Mouse (Mus musculus) olfactory bulb, adult 2 months (tissue): ENCODE measurements around the gene Tnnt3. TPM values are rescaled to one million over a fixed set of nuclear protein-coding genes. Genes with fewer than 3 reads are reported as not detected.

Experiments
- H3K27ac ChIP-seq: fragments of 200-500 bp; 2 replicates; pipeline ENCODE4 v1.5.1; 2012; ENCODE audit warnings: low read depth, low read length; ENCODE audit not compliant: insufficient read depth
- H3K4me1 ChIP-seq: fragments of 200-500 bp; 2 replicates; pipeline ENCODE4 v1.6.1; 2012; ENCODE audit warnings: low read length; ENCODE audit not compliant: control insufficient read depth, insufficient read depth
- H3K4me3 ChIP-seq: fragments of 200-500 bp; 2 replicates; pipeline ENCODE4 v1.5.1; 2012; ENCODE audit warnings: mild to moderate bottlenecking, low read depth, low read length, moderate library complexity; ENCODE audit not compliant: insufficient read depth
- CTCF ChIP-seq: fragments of 200-500 bp; IDR thresholded peaks from 2 replicates; pipeline ENCODE4 v1.5.1; 2012; ENCODE audit warnings: low read depth, mild to moderate bottlenecking, low read length, moderate library complexity; ENCODE audit not compliant: insufficient read depth
- POLR2A ChIP-seq: fragments of 200-500 bp; IDR thresholded peaks from 2 replicates; pipeline ENCODE4 v1.6.1; 2012; ENCODE audit warnings: mild to moderate bottlenecking, low read depth, low read length, moderate library complexity; ENCODE audit not compliant: insufficient read depth
- WGBS: fragments of 180-500 bp; shearing (Covaris S2); methylation state at CpG from one replicate; pipeline ENCODE4 v1.1.7; 2018; 5-methylcytosine and 5-hydroxymethylcytosine counted together
- polyA plus RNA-seq: library from polyadenylated mRNA; stranded (reverse); fragments of >200 nt; gene quantifications from 2 replicates; pipeline ENCODE4 v1.2.4, GENCODE M21; 2012; ENCODE audit warnings: low replicate concordance; ENCODE audit not compliant: missing spikeins, insufficient read depth, insufficient read length

The Tnnt3 gene
- polyA plus RNA-seq, 1 experiment: not detected

GRCm38 (mm10) chr7:142510021-142510777, 11.6 kb downstream of the Tnnt3 start:
- Histone ChIP-seq H3K4me1 (0 out of 2 replicates have a peak, but pooled peaks cover 2% of the 10 kb centered on the region), H3K27ac (no peak overlapping the region), H3K4me3 (no peak overlapping the region)
- 39% methylated on average over 12 of the region's 12 CpGs for WGBS
- no peak for TF ChIP-seq POLR2A
- no peak for TF ChIP-seq CTCF

DNA sequence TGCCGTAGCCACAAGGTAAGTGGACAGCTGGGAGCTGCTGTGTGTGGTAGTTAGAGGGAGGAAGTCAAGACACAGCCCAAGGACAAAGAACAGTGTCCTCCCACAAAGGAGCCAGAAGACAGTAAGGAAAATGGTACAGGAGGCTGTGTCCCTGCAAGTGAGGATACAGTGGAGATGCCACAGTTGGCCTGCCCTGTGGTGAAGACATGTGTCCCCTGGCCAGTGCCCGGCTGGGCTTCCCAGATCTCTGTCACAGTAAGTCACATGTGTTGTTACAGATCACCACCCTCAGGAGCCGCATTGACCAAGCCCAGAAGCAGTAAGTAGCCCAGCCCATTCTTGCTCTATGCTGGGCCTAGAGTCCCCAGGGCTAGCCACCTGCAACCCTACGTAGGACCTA, 15.4 kb downstream of the Tnnt3 start:
- no peak overlapping the region for H3K27ac ChIP-seq
- 92% methylated on average over 4 of the region's 4 CpGs for WGBS
- 0 out of 2 replicates have a peak, but pooled peaks cover 2% of the 10 kb centered on the region for H3K4me1 ChIP-seq
- no peak for TF ChIP-seq POLR2A
- TF ChIP-seq CTCF: no peak
- no peak overlapping the region for H3K4me3 ChIP-seq

GRCm38 (mm10) chr7:142516221-142516978, 17.8 kb downstream of the Tnnt3 start:
- TF ChIP-seq POLR2A: no peak
- Histone ChIP-seq H3K4me3 (no peak overlapping the region), H3K4me1 (no peaks in the 10 kb centered on the region), H3K27ac (no peak overlapping the region)
- 41% methylated on average over 21 of the region's 21 CpGs for WGBS

- TF ChIP-seq CTCF (no peak), POLR2A (no peak)
- H3K4me1 ChIP-seq: no peaks in the 10 kb centered on the region
- no peak overlapping the region for H3K4me3 ChIP-seq
- no peak overlapping the region for H3K27ac ChIP-seq
- WGBS: 90% methylated on average over 3 of the region's 3 CpGs
Measured at GRCm38 (mm10) chr7:142517531-142517930, 18.9 kb downstream of the Tnnt3 start.

DNA sequence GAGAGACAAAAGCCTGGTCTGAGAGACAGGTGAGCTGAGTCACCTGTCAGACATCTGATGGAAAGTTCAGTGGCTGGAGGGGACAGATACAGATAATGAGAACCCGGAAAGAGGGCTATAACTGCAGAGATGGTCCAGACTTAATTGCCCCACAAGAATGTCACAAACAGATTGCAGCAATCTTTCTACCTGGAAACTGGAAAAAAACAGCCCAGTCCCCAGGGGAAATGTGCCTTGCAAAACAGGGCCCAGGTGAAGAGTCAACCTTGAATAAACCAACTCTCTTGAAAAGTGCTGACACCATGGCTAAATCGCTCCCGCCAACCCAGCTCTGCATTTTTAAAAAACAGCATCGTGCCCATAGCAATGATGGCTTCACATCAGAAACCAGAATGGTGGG, 21.7 kb downstream of the Tnnt3 start:
- WGBS: 89% methylated on average over 4 of the region's 4 CpGs
- no peaks in the 10 kb centered on the region for H3K4me1 ChIP-seq
- no peak overlapping the region for H3K4me3 ChIP-seq
- TF ChIP-seq POLR2A (no peak), CTCF (no peak)
- no peak overlapping the region for H3K27ac ChIP-seq

DNA sequence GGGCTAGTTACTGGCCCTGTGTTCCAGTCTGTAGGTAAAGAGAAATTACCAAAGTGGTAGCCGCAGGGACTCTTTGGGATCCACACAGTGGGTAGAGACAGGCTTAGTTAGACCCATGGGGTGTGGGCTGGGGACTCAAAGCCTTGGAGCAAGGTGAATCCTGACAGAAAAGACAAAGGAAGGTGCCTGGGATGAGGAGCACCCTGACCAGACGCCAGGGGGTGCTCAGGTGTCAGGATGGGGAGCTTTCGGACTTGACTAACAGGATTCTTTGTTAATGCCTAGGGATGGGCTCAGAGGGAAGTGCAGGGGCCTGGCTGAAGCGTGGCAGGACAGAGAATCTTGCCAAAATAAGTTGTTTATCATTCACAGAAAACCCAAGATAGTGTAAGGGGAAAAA, 23.7 kb downstream of the Tnnt3 start:
- Histone ChIP-seq H3K27ac (no peak overlapping the region), H3K4me3 (no peak overlapping the region), H3K4me1 (0 out of 2 replicates have a peak, but pooled peaks cover 3% of the 10 kb centered on the region)
- 56% methylated on average over 4 of the region's 4 CpGs for WGBS
- TF ChIP-seq POLR2A: no peak
- TF ChIP-seq CTCF: no peak

- Histone ChIP-seq H3K4me3 (no peak overlapping the region), H3K4me1 (0 out of 2 replicates have a peak, but pooled peaks cover 3% of the 10 kb centered on the region), H3K27ac (no peak overlapping the region)
- TF ChIP-seq CTCF (no peak), POLR2A (no peak)
- 79% methylated on average over 17 of the region's 17 CpGs for WGBS
Measured at GRCm38 (mm10) chr7:142523200-142523990, 24.8 kb downstream of the Tnnt3 start.

DNA sequence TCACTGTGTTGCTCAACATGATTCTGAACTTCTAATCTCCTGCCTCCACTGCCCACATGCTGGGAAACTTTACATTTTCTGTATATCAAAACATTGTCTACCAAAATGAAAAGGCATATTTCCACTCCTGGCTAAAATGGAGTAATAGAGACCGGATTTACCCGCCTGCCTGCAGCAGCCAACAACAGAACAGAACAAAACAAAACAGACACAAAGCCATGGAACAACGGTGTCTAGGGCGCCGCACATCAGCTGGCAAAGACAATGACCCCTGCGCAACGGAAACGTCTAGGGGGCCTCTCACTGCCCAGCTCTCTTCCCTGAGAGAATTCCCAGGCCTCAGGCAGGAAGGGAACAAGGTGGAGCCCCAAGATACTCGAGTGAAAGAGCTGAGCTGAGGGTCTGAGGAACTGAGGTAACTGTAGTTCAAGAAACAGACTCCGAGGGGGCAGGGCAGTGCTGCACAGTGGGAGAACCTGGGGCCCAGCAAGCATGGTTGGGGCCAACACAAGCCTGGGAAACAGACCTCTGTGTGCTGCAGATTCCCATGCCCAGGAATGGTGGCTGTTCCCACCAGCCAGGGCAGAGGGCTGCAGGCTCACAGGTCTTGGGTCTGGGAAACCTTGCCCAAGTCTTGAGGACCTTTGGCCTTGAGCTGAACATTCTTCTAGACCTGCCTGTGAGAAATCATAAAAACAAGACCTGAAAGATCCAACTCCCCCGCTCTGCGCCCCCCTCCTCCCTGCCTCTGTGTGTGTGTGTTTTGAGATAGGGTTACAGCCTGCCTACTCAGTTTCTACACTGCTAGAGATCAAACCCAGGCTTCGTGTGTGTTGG, 26.9 kb downstream of the Tnnt3 start:
- no peak for TF ChIP-seq CTCF
- no peak for TF ChIP-seq POLR2A
- Histone ChIP-seq H3K4me3 (no peak overlapping the region), H3K27ac (no peak overlapping the region), H3K4me1 (0 out of 2 replicates have a peak, but pooled peaks cover 3% of the 10 kb centered on the region)
- 66% methylated on average over 13 of the region's 13 CpGs for WGBS
